Comparison of ENCODE assay signal across 20 mouse cellular contexts in the genomic region with DNA sequence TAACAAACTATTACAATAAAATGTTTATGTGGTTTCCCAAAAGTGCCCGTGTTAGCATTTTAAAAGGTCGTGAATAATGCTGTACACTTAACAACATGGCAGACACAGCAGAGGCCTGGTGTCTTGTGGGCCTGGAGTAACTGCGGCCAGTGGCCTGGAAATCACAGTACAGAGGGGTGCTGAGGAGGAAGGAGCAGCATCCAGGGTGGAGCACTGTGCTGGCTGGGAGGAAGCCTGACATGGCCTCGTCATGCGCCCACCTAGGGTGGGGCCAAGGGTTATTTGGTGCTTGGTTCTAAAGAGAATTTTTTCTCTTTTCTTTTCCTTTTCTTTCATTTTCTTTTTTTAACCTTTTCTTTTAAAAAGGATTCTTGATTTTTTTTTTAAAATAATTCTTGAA.
DNase-seq lines count a peak whose midpoint lies in the region; ATAC-seq and TF ChIP-seq lines count a peak whose summit lies in the region.
"Had no signal": no experiment of that assay in that cellular context is flagged by ENCODE, and none has a peak within 500 bp of the region (broad histone marks: within the 10 kb centered on the region; RNA-seq: fewer than 3 reads in every experiment).

No protein-coding gene starts in this region.

- no peaks in the 10 kb centered on the region for H3K9me3 ChIP-seq in liver, embryonic 13.5 days (replicated peaks)
- H3K9me3 ChIP-seq in liver, embryonic 11.5 days (ENCODE audit: control insufficient read depth, low read length), result no peaks in the 10 kb centered on the region
- H3K9me3 ChIP-seq in G1E (replicated peaks), result no peaks in the 10 kb centered on the region
- no peaks in the 10 kb centered on the region for H3K9me3 ChIP-seq in liver, postnatal 0 days (ENCODE audit: low read length)
- H3K9me3 ChIP-seq: forebrain, embryonic 12.5 days; limb, embryonic 13.5 days; lung, embryonic 15.5 days; midbrain, embryonic 15.5 days had no signal

- H3K79me2 ChIP-seq in heart, adult 2 months (replicated peaks; ENCODE audit: control insufficient read depth, insufficient read depth, low read length), result peaks cover 2% of the 10 kb centered on the region; the same call in 1 of the 2 replicates

- 55% methylated on average over 5 of the region's 5 CpGs for WGBS in heart, adult 2 months
- 45% methylated on average over 5 of the region's 5 CpGs for WGBS in liver, embryonic 13.5 days (ENCODE audit: insufficient replicate concordance)
- 52% methylated on average over 5 of the region's 5 CpGs for WGBS in liver, embryonic 11.5 days
- 54% methylated on average over 5 of the region's 5 CpGs for whole genome bisulfite sequencing in liver, postnatal 0 days (ENCODE audit: insufficient replicate concordance)

- H3K27me3 ChIP-seq in heart, adult 2 months (ENCODE audit: control insufficient read depth, insufficient read depth, low read length), result no peaks in the 10 kb centered on the region
- no peaks in the 10 kb centered on the region for H3K27me3 ChIP-seq in liver, embryonic 13.5 days
- H3K27me3 ChIP-seq in liver, embryonic 11.5 days (replicated peaks; ENCODE audit: control insufficient read depth, insufficient read depth, low read length), result no peaks in the 10 kb centered on the region
- H3K27me3 ChIP-seq in G1E (ENCODE audit: insufficient read depth, low read length), result no peaks in the 10 kb centered on the region
- H3K27me3 ChIP-seq in liver, postnatal 0 days (ENCODE audit: insufficient read depth, low read length), result no peaks in the 10 kb centered on the region
- H3K27me3 ChIP-seq: forebrain, embryonic 12.5 days; limb, embryonic 13.5 days; lung, embryonic 15.5 days; midbrain, embryonic 15.5 days had no signal

- TF ChIP-seq EP300 in heart, adult 2 months (IDR thresholded peaks at IDR 0.05; ENCODE audit: insufficient read depth, low read depth, low read length), result no peak
- no peak for TF ChIP-seq EP300 in liver, postnatal 0 days (IDR thresholded peaks at IDR 0.05; ENCODE audit: low read depth)

- H3K36me3 ChIP-seq in heart, adult 2 months (ENCODE audit: control insufficient read depth, insufficient read depth, low read length), result peaks cover 23% of the 10 kb centered on the region
- H3K36me3 ChIP-seq in liver, embryonic 13.5 days, result no peaks in the 10 kb centered on the region
- H3K36me3 ChIP-seq in liver, embryonic 11.5 days (ENCODE audit: control insufficient read depth, insufficient read depth, low read length), result no peaks in the 10 kb centered on the region
- H3K36me3 ChIP-seq in G1E (replicated peaks), result peaks cover 43% of the 10 kb centered on the region
- no peaks in the 10 kb centered on the region for H3K36me3 ChIP-seq in liver, postnatal 0 days (replicated peaks; ENCODE audit: insufficient read depth, low read length)
- H3K36me3 ChIP-seq: forebrain, embryonic 12.5 days; limb, embryonic 13.5 days; lung, embryonic 15.5 days; midbrain, embryonic 15.5 days had no signal

- peak; percentile 32 to 42 for DNase-seq in heart, adult 2 months
- DNase-seq in heart, postnatal 25 days (ENCODE audit: low spot score), result no peak
- DNase-seq in liver, embryonic 13.5 days, result no peak
- no peak for DNase-seq in liver, embryonic 11.5 days (ENCODE audit: low spot score)
- peak; percentile 30 for DNase-seq in G1E (ENCODE audit: low spot score)
- DNase-seq in liver, postnatal 0 days, result no peak
- no peak for DNase-seq in adrenal gland, postnatal 14 days
- DNase-seq in lung, postnatal 25 days (ENCODE audit: low spot score), result no peak
- DNase-seq: adrenal gland, postnatal 36 days; B cell, adult 2 months; cerebellum, adult 9-10 months; gastrocnemius, postnatal 36 days; heart, postnatal 36 days; thymus, adult 18-20 months had no signal

- intact Hi-C loops in heart, adult 2 months (cut with DNase I), result loop anchor here (5.0 kb wide), 1 partner anchor 39 kb away; no protein-coding TSS in a partner anchor
- intact Hi-C loops in heart, postnatal 25 days (cut with DNase I), result no loop called here

- TF ChIP-seq CTCF in heart, adult 2 months (IDR thresholded peaks at IDR 0.05), result no peak
- TF ChIP-seq CTCF in G1E (IDR thresholded peaks at IDR 0.05; ENCODE audit: low read depth, low read length), result no peak
- TF ChIP-seq CTCF in liver, postnatal 0 days (IDR thresholded peaks at IDR 0.05; ENCODE audit: low read depth), result no peak

- ATAC-seq in liver, embryonic 13.5 days (ENCODE audit: low read depth), result 0 out of 2 replicates have a peak, but pooled peaks have one; percentile 27
- ATAC-seq in liver, embryonic 11.5 days (replicated peaks; ENCODE audit: low FRiP score), result no peak
- no peak for ATAC-seq in G1E (ENCODE audit: extremely low read depth, insufficient number of reproducible peaks, low FRiP score, poor library complexity, severe bottlenecking)
- ATAC-seq in liver, postnatal 0 days, result no peak
- ATAC-seq: hindbrain, embryonic 16.5 days; midbrain, embryonic 15.5 days had no signal

- no peak for TF ChIP-seq POLR2A in heart, adult 2 months (IDR thresholded peaks at IDR 0.05; ENCODE audit: insufficient read depth, low read depth, low read length)

- H3K4me1 ChIP-seq in heart, adult 2 months (ENCODE audit: control insufficient read depth, insufficient read depth, low read length), result peaks cover 38% of the 10 kb centered on the region
- peaks cover 88% of the 10 kb centered on the region for H3K4me1 ChIP-seq in liver, embryonic 13.5 days (replicated peaks)
- peaks cover 68% of the 10 kb centered on the region for H3K4me1 ChIP-seq in liver, embryonic 11.5 days (replicated peaks; ENCODE audit: control insufficient read depth, insufficient read depth, low read length)
- peaks cover 85% of the 10 kb centered on the region for H3K4me1 ChIP-seq in G1E (ENCODE audit: insufficient read depth, low read depth, low read length)
- peaks cover 62% of the 10 kb centered on the region for H3K4me1 ChIP-seq in liver, postnatal 0 days (ENCODE audit: insufficient read depth)

- peak overlapping the region; percentile 66 for H3K27ac ChIP-seq in heart, adult 2 months
- peak overlapping the region; percentile 39; the same call in 1 of the 2 replicates for H3K27ac ChIP-seq in liver, embryonic 13.5 days
- H3K27ac ChIP-seq in liver, embryonic 11.5 days (ENCODE audit: low read depth, low read length), result no peak overlapping the region; the same call in 1 of the 2 replicates
- 0 out of 2 replicates have a peak overlapping the region, but pooled peaks have one; percentile 19 for H3K27ac ChIP-seq in liver, postnatal 0 days (ENCODE audit: low read depth)
- H3K27ac ChIP-seq: forebrain, embryonic 12.5 days; limb, embryonic 13.5 days; lung, embryonic 15.5 days; midbrain, embryonic 15.5 days had no signal

- no peak overlapping the region for H3K4me3 ChIP-seq in heart, adult 2 months
- H3K4me3 ChIP-seq in liver, embryonic 13.5 days (replicated peaks), result no peak overlapping the region
- no peak overlapping the region for H3K4me3 ChIP-seq in liver, embryonic 11.5 days (ENCODE audit: low read depth, low read length)
- H3K4me3 ChIP-seq in G1E (ENCODE audit: low read depth, low read length), result no peak overlapping the region; the same call in 1 of the 2 replicates
- H3K4me3 ChIP-seq in liver, postnatal 0 days (ENCODE audit: low read depth, low read length), result no peak overlapping the region
- H3K4me3 ChIP-seq: forebrain, embryonic 12.5 days; limb, embryonic 13.5 days; lung, embryonic 15.5 days; midbrain, embryonic 15.5 days had no signal

- no peak overlapping the region for H3K9ac ChIP-seq in heart, adult 2 months (ENCODE audit: low read depth, low read length)
- no peak overlapping the region for H3K9ac ChIP-seq in liver, embryonic 13.5 days
- H3K9ac ChIP-seq in liver, embryonic 11.5 days (ENCODE audit: low read depth, low read length), result no peak overlapping the region
- H3K9ac ChIP-seq in liver, postnatal 0 days (replicated peaks), result no peak overlapping the region
- H3K9ac ChIP-seq: forebrain, embryonic 12.5 days; limb, embryonic 13.5 days; lung, embryonic 15.5 days; midbrain, embryonic 15.5 days had no signal

- H3K4me2 ChIP-seq in liver, embryonic 13.5 days, result no peak overlapping the region
- H3K4me2 ChIP-seq in liver, embryonic 11.5 days, result no peak overlapping the region
- H3K4me2 ChIP-seq in liver, postnatal 0 days (ENCODE audit: low read depth, low read length), result no peak overlapping the region
- H3K4me2 ChIP-seq: forebrain, embryonic 12.5 days; heart, embryonic 11.5 days; lung, embryonic 15.5 days; midbrain, embryonic 15.5 days had no signal

Comparison
In these comparisons a context has a peak if more than half of its experiments do, and no peak if none do; other contexts are left out.
1. DNase-seq: peak in heart, adult 2 months (2 of 2) and G1E (single experiment); none in heart, postnatal 25 days (single experiment), liver, embryonic 13.5 days (single experiment), liver, embryonic 11.5 days (single experiment), liver, postnatal 0 days (single experiment), adrenal gland, postnatal 14 days (single experiment) and lung, postnatal 25 days (single experiment).